Mouse (Mus musculus) kidney, postnatal 4 days (tissue): Measurements from ENCODE around the gene 0610030E20Rik.
A peak's percentile ranks its signal among the peaks of the same experiment; 100 is the strongest.

Source experiments
- DNase-seq, 2 experiments: peaks; one replicate each; pipeline ENCODE4 v3.0.0; 2021; ENCODE audit warnings: mixed read lengths in 2 of 2

Gene 0610030E20Rik

DNA sequence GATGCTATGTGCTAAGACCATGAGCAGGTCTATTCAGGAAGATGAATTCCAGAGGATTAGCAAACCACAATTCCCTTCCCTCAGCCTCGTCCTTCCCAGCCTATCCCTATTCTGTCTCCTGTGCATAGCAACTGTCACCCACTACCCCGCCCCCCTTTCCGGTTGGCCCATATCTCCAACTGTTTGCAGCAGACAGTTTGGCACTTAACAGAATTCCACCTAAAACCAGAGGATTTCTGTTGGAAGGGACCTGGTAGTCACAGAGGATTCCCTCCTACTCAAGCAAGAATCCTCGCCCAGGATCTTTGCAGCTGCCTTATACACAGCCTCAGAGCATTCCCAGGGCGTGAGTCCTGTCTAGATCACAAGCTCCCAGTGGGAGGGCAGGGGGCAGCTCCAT lies 24.0 kb downstream of the 0610030E20Rik start:
- peak in 1 of 2 experiments; percentile 65 for DNase-seq

DNA sequence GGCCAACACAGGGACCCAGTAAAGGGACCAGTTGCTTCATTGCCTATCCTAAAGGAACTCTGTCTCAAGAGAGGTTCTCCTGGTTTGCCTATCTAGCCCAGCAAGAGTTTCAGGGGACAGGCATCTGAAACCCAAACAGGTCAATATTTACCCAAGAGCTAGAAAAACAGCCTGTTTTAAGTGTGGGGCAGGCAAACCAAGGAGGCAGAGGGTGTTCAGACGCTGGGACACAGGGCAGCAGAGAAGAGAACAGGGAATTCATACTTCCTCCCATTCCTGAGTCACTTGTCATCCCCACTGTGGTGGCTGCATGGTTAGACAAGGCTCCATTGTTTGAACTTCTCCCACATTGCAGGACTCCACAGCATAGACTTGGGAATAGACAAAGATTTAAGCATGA lies 24.5 kb downstream of the 0610030E20Rik start:
- DNase-seq = no peak

DNA sequence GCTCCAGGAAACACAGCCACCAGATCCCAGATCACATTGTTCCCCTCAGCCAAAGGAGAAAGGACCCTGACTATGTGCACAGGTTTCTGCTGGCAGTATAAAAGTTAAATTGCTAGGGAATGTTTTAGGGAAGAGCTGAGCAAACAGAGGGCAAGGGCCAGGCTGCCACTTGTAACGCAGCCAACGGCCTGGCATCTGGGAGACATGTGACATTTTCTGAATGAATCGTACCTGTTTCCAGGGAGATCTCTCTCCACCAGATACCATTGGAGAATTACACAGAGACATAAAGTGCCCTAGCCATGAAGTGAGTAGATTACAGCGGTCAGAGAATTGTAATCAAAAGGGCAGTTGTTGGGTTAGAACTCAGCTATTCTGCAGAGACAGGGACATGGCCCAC lies 26.1 kb downstream of the 0610030E20Rik start:
- DNase-seq = no peak

DNA sequence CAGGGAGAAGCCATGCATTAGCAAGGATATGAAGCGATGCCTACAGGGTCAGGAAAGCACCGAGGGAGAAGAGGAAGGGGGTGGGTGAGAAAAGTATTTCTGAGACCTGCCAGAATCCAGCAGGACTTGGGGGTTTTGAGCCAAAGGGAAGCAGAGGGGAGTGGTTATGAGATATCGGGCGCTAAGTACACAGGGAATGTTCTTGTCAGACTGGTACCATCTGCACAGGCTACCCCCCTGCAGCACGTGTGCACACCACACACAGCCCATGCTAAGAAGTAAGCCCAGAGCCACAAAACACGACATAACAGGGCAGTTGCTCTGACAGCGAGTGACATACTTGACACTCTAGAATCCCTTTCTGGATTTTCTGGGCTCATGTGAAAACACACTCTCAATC lies 27.1 kb downstream of the 0610030E20Rik start:
- no peak for DNase-seq

DNA sequence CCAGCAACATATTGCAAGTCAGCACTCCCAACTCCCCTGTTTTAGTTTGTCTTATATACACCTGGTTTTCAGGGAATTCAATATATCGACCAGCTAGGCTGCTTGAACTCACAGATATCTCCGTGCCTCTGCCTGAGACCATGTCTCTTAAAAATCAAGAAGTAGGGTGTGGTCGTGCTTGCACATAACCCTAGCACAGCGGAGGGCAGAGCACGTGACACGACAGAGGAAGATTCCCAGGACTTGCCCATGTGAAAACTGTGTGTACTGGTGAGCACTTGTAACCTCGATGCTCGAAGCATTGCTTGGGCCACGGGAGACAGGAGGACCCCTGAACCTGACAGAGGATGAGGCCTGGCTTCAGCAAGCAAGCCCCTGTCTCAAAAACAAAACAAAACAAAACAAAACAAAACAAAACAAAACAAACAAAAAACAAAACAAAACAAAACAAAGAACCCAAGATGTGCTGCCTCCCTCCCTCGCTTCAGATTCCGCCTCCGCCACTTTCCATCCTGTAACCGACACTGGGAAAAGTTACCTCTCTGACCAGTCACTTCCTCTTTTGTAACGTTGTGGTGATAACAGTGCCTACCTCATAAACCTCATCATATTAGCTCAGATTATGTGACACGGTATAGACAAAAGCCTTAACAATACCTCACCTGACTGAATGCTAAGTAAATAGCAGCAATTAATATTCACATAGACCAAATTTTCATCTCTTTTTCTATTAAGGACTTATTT lies 27.9 kb downstream of the 0610030E20Rik start:
- DNase-seq = no peak

DNA sequence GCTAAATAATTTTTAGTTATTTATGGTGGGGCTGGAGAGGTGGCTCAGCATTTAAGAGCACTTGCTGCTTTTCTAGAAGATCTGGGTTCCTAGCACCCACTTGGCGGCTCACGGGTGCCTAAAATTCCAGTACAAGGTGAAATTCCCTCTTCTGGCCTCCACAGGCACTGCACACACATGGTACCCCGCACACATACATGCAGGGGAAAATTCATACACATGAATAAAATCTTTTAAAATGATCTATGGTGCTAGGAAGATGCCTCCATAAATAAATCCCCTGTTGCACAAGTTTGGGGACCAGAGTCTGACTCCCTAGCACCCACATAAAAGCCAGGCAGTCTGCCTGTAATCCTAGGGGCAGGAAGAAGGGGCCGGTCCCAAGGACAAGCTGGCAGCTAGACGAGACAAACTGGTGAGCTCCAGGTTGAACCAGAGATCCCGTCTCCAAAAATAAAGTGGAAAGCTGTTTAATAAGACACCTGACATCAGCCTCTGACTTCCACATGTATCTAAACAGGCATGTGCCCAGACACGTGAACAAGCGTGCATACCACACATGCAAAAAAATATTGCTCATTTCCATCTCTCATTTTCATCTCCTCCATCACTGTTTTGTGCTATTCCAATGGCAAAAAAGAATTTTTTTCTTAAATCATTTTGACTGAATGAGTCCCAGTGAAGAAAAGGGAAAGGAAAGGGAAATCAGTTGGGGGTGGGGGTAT lies 31.6 kb downstream of the 0610030E20Rik start:
- DNase-seq = no peak

DNA sequence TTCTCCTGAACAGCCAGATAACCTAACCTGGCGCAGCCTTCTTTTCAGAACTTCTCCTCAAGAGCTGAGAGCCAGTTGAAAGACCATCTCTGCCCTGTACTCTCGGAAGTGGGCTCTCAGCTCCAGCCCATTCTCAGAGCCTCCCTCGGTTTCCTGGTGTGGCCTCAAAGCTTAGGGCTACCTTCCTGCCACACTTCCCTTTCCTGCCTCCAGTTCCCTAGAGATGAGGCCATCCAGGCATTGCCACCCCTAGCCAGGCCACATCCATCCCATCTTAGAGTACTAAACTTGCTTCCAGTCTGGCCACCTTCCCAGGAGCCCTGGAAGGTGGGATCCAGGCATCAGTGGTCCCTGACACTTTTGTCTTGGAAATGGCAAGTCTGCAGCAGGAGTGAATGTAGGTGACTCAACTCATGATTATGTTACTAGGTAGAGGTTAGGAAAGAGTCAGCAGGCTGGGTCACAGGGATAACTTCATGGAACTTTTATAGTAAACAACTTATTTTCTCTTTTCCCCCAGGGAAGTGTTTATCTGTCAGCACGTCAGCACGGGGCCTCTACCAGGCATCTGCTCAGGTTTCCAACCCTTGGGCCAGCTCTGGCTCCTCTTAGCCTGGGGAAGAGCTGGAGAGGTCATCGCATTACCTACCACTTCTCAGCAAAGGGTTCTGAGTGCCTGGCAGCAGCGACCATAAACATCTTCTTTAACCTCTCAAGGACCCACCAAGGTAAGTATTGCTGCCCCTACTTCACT lies 32.4 kb downstream of the 0610030E20Rik start:
- DNase-seq = peak in 1 of 2 experiments; percentile 43

DNA sequence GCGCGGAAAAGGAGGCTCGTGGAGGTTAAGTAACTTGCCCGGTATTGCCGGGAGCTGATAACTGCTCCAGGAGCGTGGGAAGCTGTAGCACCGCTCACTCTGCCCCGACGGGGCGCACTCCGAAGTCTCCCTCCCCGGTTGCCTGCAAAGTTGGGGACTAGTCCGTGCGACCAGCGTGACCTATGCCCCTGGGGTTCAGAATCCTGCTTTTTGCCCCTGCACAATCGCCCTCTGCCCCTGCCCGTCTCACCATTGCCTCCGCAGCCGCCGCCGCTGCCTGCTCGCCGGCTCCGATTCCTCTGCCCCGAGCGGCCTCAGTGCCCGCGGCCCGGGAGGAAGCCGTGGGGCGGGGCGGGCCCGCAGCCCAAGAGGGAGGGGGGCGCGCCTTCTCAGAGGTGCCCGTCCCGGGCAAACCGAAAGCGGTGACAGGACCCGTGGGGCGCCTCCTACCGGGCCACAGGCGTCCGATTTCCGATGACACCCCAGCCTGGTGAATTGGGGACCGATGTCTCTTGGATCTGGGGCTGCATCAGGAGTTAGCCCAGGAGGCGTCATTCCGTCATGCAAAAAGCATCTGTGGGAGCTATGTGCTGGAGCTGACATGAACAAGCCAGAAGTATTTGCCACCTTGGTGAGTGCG lies 33.1 kb downstream of the 0610030E20Rik start, which contains the start of gene Vamp5:
Vamp5 (minus strand) TSS at position 338 of the 640 bp plus-strand sequence.
- peak; percentile 84 to 90 for DNase-seq

DNA sequence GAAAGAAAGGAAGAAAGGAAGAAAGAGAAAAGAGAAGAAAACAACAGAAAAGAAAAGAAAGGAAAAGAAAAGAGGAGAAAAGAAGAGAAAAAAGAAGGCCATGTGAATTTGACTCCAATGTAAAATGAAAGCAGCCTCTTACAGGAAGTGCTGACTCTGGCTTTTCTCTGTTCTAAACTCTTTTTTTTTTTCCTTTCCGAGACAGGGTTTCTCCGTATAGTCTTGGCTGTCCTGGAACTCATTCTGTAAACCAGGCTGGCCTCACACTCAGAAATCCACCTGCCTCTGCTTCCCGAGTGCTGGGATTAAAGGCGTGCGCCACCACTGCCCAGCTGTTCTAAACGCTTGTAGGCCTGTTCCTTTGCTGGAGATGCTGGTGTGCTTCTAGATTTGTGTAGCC lies 35.4 kb downstream of the 0610030E20Rik start:
- no peak for DNase-seq

DNA sequence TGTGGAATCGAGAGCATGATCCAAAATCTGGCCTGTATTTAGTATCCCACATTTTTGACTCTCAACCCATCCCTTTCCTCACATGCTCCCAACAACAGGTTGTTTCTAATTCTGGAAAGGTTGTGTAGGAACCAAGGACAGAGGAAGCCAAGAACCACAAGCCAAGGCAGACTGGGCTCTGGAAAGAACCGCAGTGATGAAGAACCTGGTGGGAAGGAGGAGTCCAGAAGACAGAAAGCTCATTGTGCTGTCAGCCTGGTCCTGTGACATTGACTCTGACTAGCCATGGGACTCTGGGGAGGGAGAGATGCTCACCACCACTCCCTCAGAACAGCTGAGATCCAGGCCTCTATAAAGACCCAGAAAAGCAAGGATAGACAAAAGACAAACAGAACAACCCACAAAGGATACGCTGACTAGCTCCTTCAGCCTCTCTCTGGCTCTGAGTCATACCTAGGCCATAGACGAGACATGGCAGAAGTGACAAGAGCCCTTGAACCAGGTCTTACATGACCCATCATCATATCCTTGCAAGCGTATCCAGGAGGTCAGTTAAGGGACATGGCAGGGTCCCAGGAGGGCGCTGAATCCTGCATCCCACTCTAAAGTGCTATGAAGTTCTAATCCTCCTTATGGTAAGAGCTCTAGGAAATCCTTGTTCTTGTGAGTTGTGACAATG lies 36.2 kb downstream of the 0610030E20Rik start:
- no peak for DNase-seq

DNA sequence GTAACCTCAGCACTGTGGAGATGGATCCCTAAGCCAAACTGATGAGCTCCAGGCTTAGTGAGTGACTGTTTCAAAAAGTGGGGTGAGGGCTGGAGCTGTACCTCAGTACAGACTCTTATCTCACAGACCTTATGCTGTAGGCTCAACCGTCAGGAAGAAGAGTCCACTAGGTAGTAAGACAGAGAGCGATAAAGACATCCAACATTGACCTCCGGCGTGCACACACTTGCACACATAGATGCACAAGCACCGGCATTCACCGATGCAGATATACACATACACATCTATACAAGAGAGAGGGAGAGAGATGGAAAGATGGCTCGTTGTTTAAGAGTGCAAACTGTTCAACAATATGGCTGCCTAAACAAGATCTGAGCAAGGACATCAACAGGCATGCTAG lies 36.8 kb downstream of the 0610030E20Rik start:
- no peak for DNase-seq

DNA sequence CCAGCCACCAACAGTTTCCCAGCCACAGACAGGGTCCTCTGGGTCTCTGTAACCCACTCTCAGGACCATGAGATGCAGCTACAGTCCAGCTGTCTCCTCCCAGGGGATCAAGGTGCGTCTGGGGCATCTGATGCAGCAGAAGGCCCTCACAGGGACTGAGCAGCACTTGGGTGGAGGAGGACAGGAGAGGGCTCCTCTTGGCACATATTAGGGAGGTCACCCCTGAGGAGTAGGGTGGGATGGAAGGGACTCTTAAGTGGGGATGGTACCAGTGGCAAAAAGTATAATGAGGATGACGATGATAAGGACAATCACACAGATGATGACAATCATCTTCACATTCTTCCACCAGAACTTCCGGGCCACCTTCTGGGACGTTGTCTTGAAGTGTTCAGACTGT lies 38.1 kb downstream of the 0610030E20Rik start:
- no peak for DNase-seq

DNA sequence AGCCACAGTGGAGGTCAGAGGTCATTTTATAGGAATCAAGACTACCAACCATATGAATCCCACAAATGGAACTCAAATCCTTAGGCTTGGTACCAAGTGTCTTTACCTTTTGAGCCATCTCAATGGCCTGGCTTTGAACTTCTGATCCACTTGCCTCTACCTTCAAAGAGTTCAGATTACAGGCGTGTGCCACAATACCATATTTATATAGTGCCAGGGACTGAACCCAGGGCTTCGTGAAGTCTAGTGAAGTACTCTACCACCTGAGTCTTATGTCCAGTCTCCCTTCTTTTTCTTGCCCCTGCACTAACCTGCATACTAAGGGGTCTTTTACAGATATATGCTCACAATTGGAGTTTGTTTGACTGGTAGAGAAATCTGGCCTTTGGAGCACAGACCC lies 39.4 kb downstream of the 0610030E20Rik start:
- no peak for DNase-seq

DNA sequence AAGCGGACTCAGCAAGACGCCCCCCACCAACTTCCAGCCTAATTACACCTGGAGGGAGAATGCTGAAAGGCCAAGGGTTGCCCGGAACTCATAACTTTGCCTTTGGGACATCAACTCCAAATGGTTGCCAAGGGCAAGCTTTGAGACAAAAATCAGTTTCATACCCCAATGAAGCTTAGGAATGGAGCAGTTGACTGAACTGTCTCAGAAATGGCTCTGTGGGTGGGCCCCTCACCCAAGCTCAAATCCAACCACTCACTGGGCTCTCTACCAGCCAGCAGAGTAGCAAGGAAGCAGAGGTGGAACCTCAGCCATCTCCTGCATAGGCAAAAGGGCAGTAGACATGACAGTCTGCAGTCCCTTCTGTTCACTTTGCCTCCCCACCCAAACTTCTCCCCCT lies 40.7 kb downstream of the 0610030E20Rik start:
- DNase-seq = no peak

DNA sequence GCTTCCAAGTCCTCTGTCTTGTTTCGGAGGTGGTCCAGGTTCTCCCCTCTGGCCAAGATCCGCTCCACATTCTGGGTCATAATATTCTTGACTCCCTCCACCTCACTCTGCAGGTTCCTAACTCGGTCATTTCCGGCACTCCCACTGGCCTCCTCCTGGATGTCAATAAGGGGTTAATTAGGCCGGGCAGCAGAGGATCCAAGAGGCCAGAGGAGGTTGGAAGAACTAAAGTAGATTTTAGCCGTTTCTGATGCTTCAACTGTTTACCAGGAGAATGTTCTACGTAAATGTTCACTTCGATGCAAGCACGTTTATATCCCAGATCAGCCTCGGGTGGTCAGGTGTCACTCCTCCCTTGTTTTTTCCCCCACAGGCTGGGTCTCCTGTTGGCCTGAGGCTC lies 41.1 kb downstream of the 0610030E20Rik start:
- no peak for DNase-seq

DNA sequence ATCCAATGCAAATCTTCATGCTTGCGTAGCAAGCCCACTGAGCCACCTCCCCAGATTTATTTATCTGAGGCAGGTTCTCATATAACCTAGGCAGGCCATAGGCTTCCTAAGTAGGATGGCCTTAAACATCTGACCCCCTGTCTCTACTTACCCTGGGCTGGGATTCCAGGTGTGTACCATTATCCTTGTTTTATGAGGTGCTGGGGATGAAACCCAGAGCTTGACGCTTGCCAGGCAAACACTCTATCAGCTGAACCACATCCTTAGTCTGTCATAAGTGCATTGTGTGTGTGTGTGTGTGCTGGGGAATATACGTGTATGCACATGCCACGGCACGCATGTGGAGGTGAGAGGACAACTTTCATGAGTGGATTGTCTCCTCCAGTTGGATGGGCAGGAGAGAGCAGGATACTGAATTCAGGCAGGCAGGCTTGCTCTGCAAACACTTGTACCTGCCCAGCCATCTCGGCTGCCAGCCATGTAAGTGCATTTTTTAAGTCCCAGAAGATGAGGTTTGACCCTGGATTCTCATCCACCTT lies 41.7 kb downstream of the 0610030E20Rik start:
- DNase-seq = no peak

DNA sequence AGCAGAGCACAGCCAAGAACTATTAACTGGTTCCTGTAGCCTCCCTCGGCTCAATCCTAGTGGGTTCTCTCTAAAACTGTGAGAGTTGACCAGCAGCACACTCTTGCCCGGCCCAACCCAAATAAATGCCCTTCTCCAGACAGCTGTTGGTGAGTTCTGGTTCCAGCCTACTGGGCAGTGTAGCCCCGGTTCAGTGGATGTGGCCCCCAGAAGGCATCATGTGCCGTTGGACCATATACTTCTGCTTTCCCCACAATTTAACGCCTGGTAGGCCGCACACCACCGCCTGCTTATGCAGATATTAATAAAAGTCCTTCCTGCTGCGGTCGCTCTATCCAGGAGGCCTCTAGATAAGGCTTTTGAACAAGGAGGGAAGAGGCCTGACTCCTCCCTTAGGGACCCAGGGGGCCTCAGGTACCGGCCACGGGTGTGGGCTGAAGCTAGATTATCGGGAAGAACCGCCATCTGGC lies 42.4 kb downstream of the 0610030E20Rik start:
- DNase-seq = peak; percentile 52 to 68

DNA sequence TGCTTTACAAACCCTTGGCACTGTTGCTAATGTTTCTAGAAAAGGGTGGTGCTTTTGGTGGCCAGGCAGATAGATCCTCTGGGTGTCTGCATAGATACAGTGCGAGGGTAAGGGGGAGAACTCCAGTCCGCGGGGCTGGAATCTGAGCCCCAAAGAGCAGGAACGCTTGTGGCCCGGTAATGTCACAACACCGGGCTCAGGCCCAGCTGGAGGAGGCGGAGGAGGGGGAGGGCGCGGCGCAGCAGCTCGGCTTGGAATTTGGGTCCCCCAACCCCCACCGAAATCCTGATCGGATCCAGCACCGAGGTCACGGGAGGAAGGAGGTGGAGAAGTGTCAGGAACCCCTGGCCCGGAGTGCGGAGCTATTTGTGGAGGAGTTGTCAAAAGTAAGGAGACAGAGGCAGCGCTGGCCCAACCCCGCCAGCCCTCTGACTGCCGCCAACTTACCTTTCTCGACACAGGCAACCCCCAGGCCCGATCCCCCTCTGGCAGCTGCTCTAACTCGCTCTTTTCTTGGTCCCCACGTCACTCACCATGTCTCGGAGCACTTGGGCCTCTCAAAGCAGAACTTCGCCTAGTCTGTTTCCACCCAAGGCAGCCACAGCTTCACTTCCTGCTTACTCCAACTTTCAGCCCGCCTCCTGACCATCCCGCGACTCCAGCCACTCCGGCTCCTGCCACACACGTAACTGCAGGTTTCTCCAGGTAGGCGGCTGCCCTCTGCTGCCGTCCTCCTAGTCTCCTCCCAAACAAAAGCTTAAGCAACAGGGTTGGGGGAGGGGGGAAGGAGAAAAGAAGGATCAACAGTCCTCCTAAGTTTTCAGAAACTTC lies 43.0 kb downstream of the 0610030E20Rik start, which contains the start of gene Vamp8:
Vamp8 (minus strand) TSS at position 763 of the 831 bp plus-strand sequence.
- peak; percentile 88 to 92 for DNase-seq

DNA sequence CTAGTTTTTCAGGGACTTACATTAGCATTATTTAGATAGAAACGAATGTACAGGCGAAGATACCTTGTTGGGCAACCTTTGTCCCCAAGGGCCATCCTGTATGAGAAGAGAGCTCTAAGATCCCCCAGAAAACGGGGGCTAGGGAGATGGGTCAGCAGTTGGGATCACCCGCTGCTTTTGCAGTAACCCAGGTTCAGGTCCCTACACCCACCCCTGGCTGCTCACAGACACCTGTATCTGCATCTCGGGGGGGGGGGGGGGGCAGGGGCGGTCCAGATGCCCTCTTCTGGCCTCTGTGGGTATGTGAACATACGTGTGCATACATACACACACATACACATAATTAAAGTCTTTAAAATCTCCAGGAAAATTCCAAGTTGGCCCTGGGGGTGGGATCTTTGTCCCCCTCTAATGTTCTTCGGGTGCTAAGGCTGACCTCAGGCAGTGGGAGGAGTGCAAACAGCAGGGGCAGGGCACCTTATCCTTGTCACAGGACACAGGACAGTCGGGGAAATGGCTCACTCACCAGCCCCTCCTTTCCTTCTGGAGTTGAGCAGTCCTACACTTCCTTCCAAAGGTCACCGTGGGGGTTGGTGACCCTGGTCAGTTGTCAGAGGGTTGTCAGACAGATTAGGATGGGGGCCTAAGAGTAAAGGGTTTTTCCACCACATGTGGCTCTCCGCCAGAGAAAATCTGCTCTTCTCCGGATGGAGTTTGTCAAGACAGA lies 43.8 kb downstream of the 0610030E20Rik start:
- peak; percentile 88 to 93 for DNase-seq

DNA sequence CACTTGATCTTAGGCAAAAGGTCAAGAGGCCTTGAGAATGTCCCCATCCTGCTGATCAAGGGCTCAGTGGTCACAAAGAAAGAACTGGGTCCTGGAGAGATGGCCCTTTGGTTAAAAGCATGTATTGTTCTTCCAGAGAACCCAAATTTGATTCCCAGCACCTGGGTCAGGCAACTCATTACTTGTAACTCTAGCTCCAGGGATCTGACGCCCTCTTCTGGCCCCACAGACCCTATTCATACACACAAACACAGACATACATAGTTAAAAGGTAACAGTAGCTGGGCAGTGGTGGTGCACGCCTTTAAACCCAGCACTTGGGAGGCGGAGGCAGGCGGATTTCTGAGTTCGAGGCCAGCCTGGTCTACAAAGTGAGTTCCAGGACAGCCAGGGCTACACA lies 45.2 kb downstream of the 0610030E20Rik start:
- no peak for DNase-seq
